Comparison of ENCODE assay signal across 8 mouse cellular contexts in genomic region chr14:33695362-33695982, GRCm38 (mm10).
DNase-seq lines count a peak whose midpoint lies in the region; ATAC-seq lines count a peak whose summit lies in the region.

No protein-coding gene starts in this region.

- H3K9ac ChIP-seq in intestine, embryonic 14.5 days (ENCODE audit: low read length): no peak overlapping the region
- no peak overlapping the region for H3K9ac ChIP-seq in midbrain, embryonic 13.5 days (replicated peaks)
- H3K9ac ChIP-seq in stomach, embryonic 15.5 days: no peak overlapping the region

- H3K27ac ChIP-seq in intestine, embryonic 14.5 days (ENCODE audit: low read depth): no peak overlapping the region
- H3K27ac ChIP-seq in midbrain, embryonic 13.5 days: no peak overlapping the region
- H3K27ac ChIP-seq in stomach, embryonic 15.5 days: no peak overlapping the region

- H3K4me2 ChIP-seq in intestine, embryonic 14.5 days (ENCODE audit: low read length): no peak overlapping the region
- H3K4me2 ChIP-seq in midbrain, embryonic 13.5 days (replicated peaks): no peak overlapping the region
- H3K4me2 ChIP-seq in stomach, embryonic 15.5 days: no peak overlapping the region

- H3K9me3 ChIP-seq in intestine, embryonic 14.5 days (ENCODE audit: control insufficient read depth, low read length): no peaks in the 10 kb centered on the region
- H3K9me3 ChIP-seq in midbrain, embryonic 13.5 days: no peaks in the 10 kb centered on the region
- no peaks in the 10 kb centered on the region for H3K9me3 ChIP-seq in stomach, embryonic 15.5 days

- 0 out of 2 replicates have a peak, but pooled peaks cover 4% of the 10 kb centered on the region for H3K27me3 ChIP-seq in intestine, embryonic 14.5 days (replicated peaks; ENCODE audit: control insufficient read depth, insufficient read depth, low read length)
- H3K27me3 ChIP-seq in midbrain, embryonic 13.5 days: no peaks in the 10 kb centered on the region
- 0 out of 2 replicates have a peak, but pooled peaks cover 2% of the 10 kb centered on the region for H3K27me3 ChIP-seq in stomach, embryonic 15.5 days (replicated peaks)

- peak; percentile 13 for DNase-seq in CD4-positive, CD25-positive, alpha-beta regulatory T cell, adult 2 months (ENCODE audit: low read depth, low spot score)
- DNase-seq in cerebellum, postnatal 10 days: peak; percentile 89 to 92
- DNase-seq in gastrocnemius, adult 18-20 months (ENCODE audit: low spot score): peak; percentile 69
- peak; percentile 91 for DNase-seq in intestine, embryonic 14.5 days (ENCODE audit: low spot score)
- peak; percentile 22 to 76 for DNase-seq in left cerebral cortex, adult 9 months (ENCODE audit: low spot score in 2 of 2)

- no peak overlapping the region for H3K4me3 ChIP-seq in intestine, embryonic 14.5 days (ENCODE audit: low read depth, low read length)
- H3K4me3 ChIP-seq in midbrain, embryonic 13.5 days (replicated peaks): no peak overlapping the region
- H3K4me3 ChIP-seq in stomach, embryonic 15.5 days (replicated peaks): no peak overlapping the region

- 18% methylated on average over 8 of the region's 8 CpGs for WGBS in intestine, embryonic 14.5 days
- 23% methylated on average over 8 of the region's 8 CpGs for WGBS in midbrain, embryonic 13.5 days
- 20% methylated on average over 8 of the region's 8 CpGs for WGBS in stomach, embryonic 15.5 days

- no peaks in the 10 kb centered on the region for H3K36me3 ChIP-seq in intestine, embryonic 14.5 days (ENCODE audit: control insufficient read depth, insufficient read depth, low read length)
- H3K36me3 ChIP-seq in midbrain, embryonic 13.5 days: no peaks in the 10 kb centered on the region
- no peaks in the 10 kb centered on the region for H3K36me3 ChIP-seq in stomach, embryonic 15.5 days

- H3K4me1 ChIP-seq in intestine, embryonic 14.5 days (replicated peaks; ENCODE audit: control insufficient read depth, insufficient read depth, low read length): no peaks in the 10 kb centered on the region; the same call in 1 of the 2 replicates
- no peaks in the 10 kb centered on the region for H3K4me1 ChIP-seq in midbrain, embryonic 13.5 days (replicated peaks)
- H3K4me1 ChIP-seq in stomach, embryonic 15.5 days: no peaks in the 10 kb centered on the region

- ATAC-seq in CD4-positive, CD25-positive, alpha-beta regulatory T cell, adult 4 months: no peak
- ATAC-seq in intestine, embryonic 14.5 days (replicated peaks; ENCODE audit: low FRiP score, low TSS enrichment, low read depth): peak; percentile 70
- ATAC-seq in midbrain, embryonic 13.5 days: peak; percentile 57
- ATAC-seq in stomach, embryonic 15.5 days (ENCODE audit: insufficient read depth, low FRiP score, low read depth): 0 out of 2 replicates have a peak, but pooled peaks have one; percentile 24

Comparison
In these comparisons a context has a peak if more than half of its experiments do, and no peak if none do; other contexts are left out.
1. DNase-seq: peak in every context shown above with its lines; median percentile 91 in intestine, embryonic 14.5 days; 90 in cerebellum, postnatal 10 days; 69 in gastrocnemius, adult 18-20 months; 49 in left cerebral cortex, adult 9 months; 13 in CD4-positive, CD25-positive, alpha-beta regulatory T cell, adult 2 months.